Mouse (Mus musculus): ENCODE data around the gene Vcp.

Vcp gene

GRCm38 (mm10) chr4:42973868-42974267 lies 26.4 kb downstream of the Vcp start:
- DNase-seq (ENCODE audit: low read depth, low spot score): no peak

GRCm38 (mm10) chr4:42972952-42973351 lies 27.4 kb downstream of the Vcp start:
- DNase-seq (ENCODE audit: low read depth, low spot score): no peak

- no peak for DNase-seq (ENCODE audit: low read depth, low spot score)
Observed at GRCm38 (mm10) chr4:42969304-42969703, 31.0 kb downstream of the Vcp start, which contains the start of gene 1700022I11Rik. TSS of gene 1700022I11Rik (plus strand) at chr4:42969604.

GRCm38 (mm10) chr4:42965039-42965719 lies 35.1 kb downstream of the Vcp start:
- peak; percentile 87 for DNase-seq (ENCODE audit: low read depth, low spot score)

- no peak for DNase-seq (ENCODE audit: low read depth, low spot score)
Observed at GRCm38 (mm10) chr4:42963480-42963879, 36.8 kb downstream of the Vcp start.

GRCm38 (mm10) chr4:42961592-42961991 lies 38.7 kb downstream of the Vcp start:
- DNase-seq (ENCODE audit: low read depth, low spot score): peak; percentile 71

GRCm38 (mm10) chr4:42959382-42959781 lies 40.9 kb downstream of the Vcp start:
- no peak for DNase-seq (ENCODE audit: low read depth, low spot score)

- no peak for DNase-seq (ENCODE audit: low read depth, low spot score)
Observed at GRCm38 (mm10) chr4:42958942-42959341, 41.4 kb downstream of the Vcp start.

- DNase-seq (ENCODE audit: low read depth, low spot score): no peak
Observed at GRCm38 (mm10) chr4:42957979-42958378, 42.3 kb downstream of the Vcp start.

- DNase-seq (ENCODE audit: low read depth, low spot score): no peak
Observed at GRCm38 (mm10) chr4:42957306-42957705, 43.0 kb downstream of the Vcp start.

- no peak for DNase-seq (ENCODE audit: low read depth, low spot score)
Observed at GRCm38 (mm10) chr4:42956581-42956980, 43.7 kb downstream of the Vcp start.

GRCm38 (mm10) chr4:42955200-42955599 lies 45.1 kb downstream of the Vcp start:
- no peak for DNase-seq (ENCODE audit: low read depth, low spot score)

GRCm38 (mm10) chr4:42954297-42954696 lies 46.0 kb downstream of the Vcp start:
- DNase-seq (ENCODE audit: low read depth, low spot score): no peak

GRCm38 (mm10) chr4:42953435-42954094 lies 46.7 kb downstream of the Vcp start:
- no peak for DNase-seq (ENCODE audit: low read depth, low spot score)

GRCm38 (mm10) chr4:42952563-42952962 lies 47.7 kb downstream of the Vcp start:
- DNase-seq (ENCODE audit: low read depth, low spot score): no peak

- DNase-seq (ENCODE audit: low read depth, low spot score): no peak
Observed at GRCm38 (mm10) chr4:42951206-42952195, 48.8 kb downstream of the Vcp start.

- peak; percentile 91 for DNase-seq (ENCODE audit: low read depth, low spot score)
Observed at GRCm38 (mm10) chr4:42950065-42950558, 50.2 kb downstream of the Vcp start.

GRCm38 (mm10) chr4:42949676-42950051 lies 50.6 kb downstream of the Vcp start, which contains the start of gene Dnajb5:
TSS of gene Dnajb5 (plus strand) at chr4:42949814.
- peak; percentile 98 for DNase-seq (ENCODE audit: low read depth, low spot score)

GRCm38 (mm10) chr4:42949051-42949675 lies 51.1 kb downstream of the Vcp start:
- no peak for DNase-seq (ENCODE audit: low read depth, low spot score)

GRCm38 (mm10) chr4:42948527-42948926 lies 51.8 kb downstream of the Vcp start:
- DNase-seq (ENCODE audit: low read depth, low spot score): no peak

GRCm38 (mm10) chr4:42946733-42947290 lies 53.5 kb downstream of the Vcp start:
- DNase-seq (ENCODE audit: low read depth, low spot score): no peak
